Mouse (Mus musculus) liver, embryonic 16.5 days (tissue): Measurements from ENCODE around the gene Tex52. TPM values are rescaled to one million over a fixed set of nuclear protein-coding genes. Genes with fewer than 3 reads are reported as not detected.

Experiments used
- ATAC-seq: fragments of 200-750 bp; cut with Nextera tagmentation; 2 replicates; pipeline ENCODE4 v1.8.0; 2017; ENCODE audit warnings: low read depth, mild to moderate bottlenecking, moderate number of reproducible peaks, moderate library complexity
- H3K27ac ChIP-seq: fragments of 300-500 bp; sonication (generic); 2 replicates; pipeline ENCODE4 v1.5.1; 2014; ENCODE audit warnings: mild to moderate bottlenecking, low read length
- H3K27me3 ChIP-seq: fragments of 300-500 bp; sonication (generic); 2 replicates; pipeline ENCODE4 v1.6.1; 2014; ENCODE audit warnings: low read depth, low read length, mixed read lengths; ENCODE audit not compliant: control insufficient read depth, insufficient read depth
- H3K36me3 ChIP-seq: fragments of 300-500 bp; sonication (generic); 2 replicates; pipeline ENCODE4 v1.6.1; 2014; ENCODE audit warnings: mild to moderate bottlenecking; ENCODE audit not compliant: control insufficient read depth, insufficient read depth
- H3K4me1 ChIP-seq: fragments of 300-500 bp; sonication (generic); 2 replicates; pipeline ENCODE4 v1.6.1; 2014; ENCODE audit warnings: low read depth, low read length, mixed read lengths; ENCODE audit not compliant: control insufficient read depth
- H3K4me2 ChIP-seq: fragments of 300-500 bp; sonication (generic); 2 replicates; pipeline ENCODE4 v1.6.1; 2014; ENCODE audit warnings: low read depth, low read length, mixed read lengths
- H3K4me3 ChIP-seq: fragments of 300-500 bp; sonication (generic); 2 replicates; pipeline ENCODE4 v1.5.1; 2014; ENCODE audit warnings: low read depth, mild to moderate bottlenecking, low read length
- H3K9ac ChIP-seq: fragments of 300-500 bp; sonication (generic); 2 replicates; pipeline ENCODE4 v1.6.1; 2014; ENCODE audit warnings: low read depth, low read length
- H3K9me3 ChIP-seq: fragments of 300-500 bp; sonication (generic); replicated peaks from 2 replicates; pipeline ENCODE4 v1.6.1; 2016; ENCODE audit warnings: low read length; ENCODE audit not compliant: control insufficient read depth
- WGBS: fragments of 180-500 bp; shearing (Covaris S2); extraction: QIAGEN DNeasy Blood & Tissue Kit; methylation state at CpG from one replicate; pipeline ENCODE4 v1.1.7; 2014; ENCODE audit not compliant: insufficient replicate concordance; 5-methylcytosine and 5-hydroxymethylcytosine counted together
- polyA plus RNA-seq: library from polyadenylated mRNA; unstranded; fragments of >200 nt; fragmentation: Nextera tagmentation; extraction: Ambion mirVana; gene quantifications from 2 replicates; pipeline ENCODE4 v1.2.1, GENCODE M21; 2015

The Tex52 gene
- polyA plus RNA-seq, 1 experiment from 2014 or later = not detected

GRCm38 (mm10) chr6:128418076-128418475 lies 42.8 kb downstream of the Tex52 start:
- no peaks in the 10 kb centered on the region for H3K9me3 ChIP-seq
- H3K27me3 ChIP-seq = no peaks in the 10 kb centered on the region
- no peaks in the 10 kb centered on the region; the same call in 1 of the 2 replicates for H3K4me1 ChIP-seq
- H3K4me3 ChIP-seq = no peak overlapping the region
- 61% methylated on average over 1 of the region's 1 CpGs for WGBS
- no peak overlapping the region for H3K27ac ChIP-seq
- no peak overlapping the region for H3K9ac ChIP-seq
- H3K4me2 ChIP-seq = no peak overlapping the region
- no peak for ATAC-seq
- H3K36me3 ChIP-seq = no peaks in the 10 kb centered on the region

GRCm38 (mm10) chr6:128421036-128421435 lies 45.8 kb downstream of the Tex52 start:
- no peak overlapping the region for H3K4me2 ChIP-seq
- H3K36me3 ChIP-seq = no peaks in the 10 kb centered on the region
- no peak overlapping the region for H3K27ac ChIP-seq
- no peak for ATAC-seq
- WGBS = 46% methylated on average over 2 of the region's 2 CpGs
- H3K27me3 ChIP-seq = no peaks in the 10 kb centered on the region
- no peak overlapping the region for H3K9ac ChIP-seq
- no peak overlapping the region for H3K4me3 ChIP-seq
- H3K9me3 ChIP-seq = no peaks in the 10 kb centered on the region
- H3K4me1 ChIP-seq = peaks cover 3% of the 10 kb centered on the region

- Histone ChIP-seq H3K9me3 (no peaks in the 10 kb centered on the region), H3K36me3 (no peaks in the 10 kb centered on the region), H3K27ac (no peak overlapping the region), H3K4me1 (peaks cover 3% of the 10 kb centered on the region), H3K27me3 (no peaks in the 10 kb centered on the region), H3K4me2 (no peak overlapping the region), H3K4me3 (no peak overlapping the region), H3K9ac (no peak overlapping the region)
- ATAC-seq = no peak
- WGBS = 85% methylated on average over 3 of the region's 3 CpGs
Observed at GRCm38 (mm10) chr6:128421480-128421879, 46.2 kb downstream of the Tex52 start.

GRCm38 (mm10) chr6:128423496-128424268 lies 48.4 kb downstream of the Tex52 start:
- H3K27me3 ChIP-seq = no peaks in the 10 kb centered on the region
- H3K4me3 ChIP-seq = peak overlapping the region; percentile 86
- peak overlapping the region; percentile 66 for H3K9ac ChIP-seq
- peak overlapping the region; percentile 74 for H3K4me2 ChIP-seq
- peak; percentile 66 for ATAC-seq
- peak overlapping the region; percentile 80 for H3K27ac ChIP-seq
- WGBS = 23% methylated on average over 15 of the region's 16 CpGs
- peaks cover 3% of the 10 kb centered on the region for H3K4me1 ChIP-seq
- peaks cover 1% of the 10 kb centered on the region; the same call in 1 of the 2 replicates for H3K36me3 ChIP-seq
- no peaks in the 10 kb centered on the region for H3K9me3 ChIP-seq

GRCm38 (mm10) chr6:128424269-128425019 lies 49.2 kb downstream of the Tex52 start, which contains the start of gene Itfg2:
Gene Itfg2 (minus strand): TSS chr6:128424931.
- Histone ChIP-seq H3K9me3 (no peaks in the 10 kb centered on the region), H3K4me3 (peak within 1 kb of the TSS; percentile 86), H3K36me3 (peaks cover 6% of the 10 kb centered on the region; the same call in 1 of the 2 replicates), H3K4me1 (peaks cover 5% of the 10 kb centered on the region), H3K4me2 (peak within 1 kb of the TSS; percentile 74), H3K9ac (peak within 1 kb of the TSS; percentile 79), H3K27me3 (no peaks in the 10 kb centered on the region), H3K27ac (peak within 1 kb of the TSS; percentile 80)
- peak; percentile 94 for ATAC-seq
- under 1% methylated on average over 42 of the region's 42 CpGs for WGBS

- Histone ChIP-seq H3K9ac (peak overlapping the region; percentile 79), H3K4me2 (peak overlapping the region; percentile 74), H3K4me3 (peak overlapping the region; percentile 86), H3K27me3 (no peaks in the 10 kb centered on the region), H3K27ac (no peak overlapping the region; the same call in none of the 2 replicates), H3K4me1 (peaks cover 9% of the 10 kb centered on the region), H3K36me3 (peaks cover 9% of the 10 kb centered on the region; the same call in 1 of the 2 replicates), H3K9me3 (no peaks in the 10 kb centered on the region)
- no peak for ATAC-seq
- WGBS = 20% methylated on average over 9 of the region's 9 CpGs
Observed at GRCm38 (mm10) chr6:128425046-128425445, 49.8 kb downstream of the Tex52 start.

GRCm38 (mm10) chr6:128427571-128427970 lies 52.3 kb downstream of the Tex52 start:
- peaks cover 29% of the 10 kb centered on the region for H3K36me3 ChIP-seq
- H3K27ac ChIP-seq = no peak overlapping the region
- H3K4me3 ChIP-seq = no peak overlapping the region
- ATAC-seq = no peak
- H3K4me1 ChIP-seq = peaks cover 11% of the 10 kb centered on the region
- H3K27me3 ChIP-seq = no peaks in the 10 kb centered on the region
- no peak overlapping the region for H3K4me2 ChIP-seq
- WGBS = 80% methylated on average over 5 of the region's 5 CpGs
- no peaks in the 10 kb centered on the region for H3K9me3 ChIP-seq
- no peak overlapping the region for H3K9ac ChIP-seq

GRCm38 (mm10) chr6:128429300-128429699 lies 54.0 kb downstream of the Tex52 start:
- H3K4me3 ChIP-seq = no peak overlapping the region
- ATAC-seq = no peak
- H3K27ac ChIP-seq = no peak overlapping the region
- peaks cover 46% of the 10 kb centered on the region for H3K36me3 ChIP-seq
- H3K4me1 ChIP-seq = peaks cover 11% of the 10 kb centered on the region
- no peaks in the 10 kb centered on the region for H3K27me3 ChIP-seq
- H3K9me3 ChIP-seq = no peaks in the 10 kb centered on the region
- H3K9ac ChIP-seq = no peak overlapping the region
- 53% methylated on average over 2 of the region's 2 CpGs for WGBS
- H3K4me2 ChIP-seq = no peak overlapping the region

GRCm38 (mm10) chr6:128429826-128430225 lies 54.6 kb downstream of the Tex52 start:
- Histone ChIP-seq H3K27me3 (no peaks in the 10 kb centered on the region), H3K9ac (no peak overlapping the region), H3K9me3 (no peaks in the 10 kb centered on the region), H3K4me1 (peaks cover 11% of the 10 kb centered on the region), H3K4me3 (no peak overlapping the region), H3K27ac (no peak overlapping the region), H3K36me3 (peaks cover 50% of the 10 kb centered on the region), H3K4me2 (no peak overlapping the region)
- no peak for ATAC-seq
- 65% methylated on average over 6 of the region's 6 CpGs for WGBS
